Mouse (Mus musculus) ES-CJ7 (cell line): ENCODE measurements around the gene Gm15128.
"Not testable (repeated sequence)": the region's sequence is repeated elsewhere in the genome, so short reads cannot be mapped to it uniquely, and the experiment has no call there.

Source experiments
- DNase-seq: peaks from one replicate; pipeline ENCODE4 v3.0.0; 2011; ENCODE audit warnings: low read depth, low spot score

The Gm15128 gene

DNA sequence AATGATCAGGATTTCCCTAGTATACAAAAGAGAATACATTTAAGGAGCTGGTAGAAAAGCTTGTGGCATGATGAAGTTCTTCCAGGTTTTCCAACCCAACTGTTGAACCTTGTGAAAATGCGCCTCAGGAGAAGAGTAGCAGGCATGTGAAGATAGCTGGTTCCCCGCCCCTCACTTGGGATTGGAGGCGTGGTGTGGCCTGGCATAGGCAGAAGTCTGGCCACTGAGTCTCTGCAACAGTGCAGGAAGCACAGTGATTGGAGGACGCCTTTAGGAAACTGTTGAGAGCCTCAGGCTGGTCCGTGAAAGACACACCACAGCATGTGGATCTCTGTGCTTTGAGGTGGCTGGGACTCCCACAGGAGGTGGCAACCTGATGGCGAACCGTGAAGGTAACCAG lies at the start of gene Gm15128:
TSS of gene Gm15128 (plus strand) at position 301 of the 400 bp plus-strand sequence.
- DNase-seq = not testable (repeated sequence)
